Mouse (Mus musculus) brain, embryonic 18.5 days (tissue): ENCODE results near the gene Ifitm10.
"Not testable (repeated sequence)": the region's sequence is repeated elsewhere in the genome, so short reads cannot be mapped to it uniquely, and the experiment has no call there.

Experiments used
- DNase-seq: peaks from one replicate; pipeline ENCODE4 v3.0.0-alpha.2; 2012; ENCODE audit warnings: low read depth, low spot score

Gene Ifitm10

DNA sequence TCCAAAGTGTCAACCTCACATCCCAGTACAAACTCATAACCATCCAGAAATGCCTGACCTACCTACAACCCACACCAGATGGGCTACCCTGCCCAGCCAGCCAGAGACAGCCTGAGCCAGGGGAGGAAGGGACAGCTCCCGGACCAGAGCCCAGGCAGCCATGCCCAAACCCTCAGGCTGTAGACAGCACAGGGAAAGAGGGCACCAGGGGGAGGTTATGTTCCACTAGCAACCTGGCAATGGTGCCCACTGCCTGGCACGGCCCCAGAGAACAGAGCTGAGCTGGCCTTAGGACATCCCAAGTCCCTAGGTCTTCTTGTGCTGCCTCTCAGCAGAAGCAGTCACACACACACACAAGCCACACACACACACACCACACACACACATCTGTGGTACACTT, 4.7 kb downstream of the Ifitm10 start:
- no peak for DNase-seq

GRCm38 (mm10) chr7:142363107-142363506, 10.4 kb downstream of the Ifitm10 start:
- DNase-seq: no peak

DNA sequence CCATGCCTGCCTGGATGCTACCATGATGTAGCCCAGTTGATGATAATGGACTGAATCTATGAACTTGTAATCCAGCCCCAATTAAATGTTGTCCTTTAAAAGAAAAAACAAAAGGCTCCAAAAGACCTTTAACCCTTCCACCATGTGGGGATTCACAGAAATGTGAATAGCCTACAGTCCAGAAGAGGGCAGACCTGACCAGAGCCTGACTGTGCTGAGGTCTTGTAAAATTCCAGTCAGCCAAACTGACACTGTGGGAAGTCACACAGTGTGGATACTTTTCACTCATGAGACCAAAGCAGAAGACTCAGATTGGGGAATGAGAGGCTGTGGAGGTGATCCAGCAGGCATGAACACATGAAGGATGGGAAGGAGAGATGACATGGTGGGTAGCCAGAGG, 12.8 kb downstream of the Ifitm10 start:
- DNase-seq: no peak

DNA sequence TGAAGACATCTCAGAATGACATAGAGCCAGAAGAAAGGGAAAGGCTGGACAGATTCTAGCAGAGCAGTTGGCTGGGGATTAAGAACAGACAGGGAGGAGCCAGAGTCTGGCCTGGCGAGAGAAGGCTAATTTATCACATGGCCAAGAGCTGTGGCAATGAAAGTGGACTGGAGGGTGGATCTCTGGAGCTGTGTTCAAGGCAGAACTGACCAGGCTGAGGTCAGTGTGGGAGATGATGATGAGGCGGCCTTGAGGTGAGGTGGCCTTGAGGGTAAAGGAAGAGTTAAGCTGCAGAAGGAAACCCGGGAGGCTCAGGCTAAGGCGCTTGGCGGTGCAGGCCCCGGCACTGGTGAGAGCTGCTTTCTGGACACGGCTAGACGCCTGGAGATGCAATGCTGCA, 14.4 kb downstream of the Ifitm10 start:
- DNase-seq: no peak

DNA sequence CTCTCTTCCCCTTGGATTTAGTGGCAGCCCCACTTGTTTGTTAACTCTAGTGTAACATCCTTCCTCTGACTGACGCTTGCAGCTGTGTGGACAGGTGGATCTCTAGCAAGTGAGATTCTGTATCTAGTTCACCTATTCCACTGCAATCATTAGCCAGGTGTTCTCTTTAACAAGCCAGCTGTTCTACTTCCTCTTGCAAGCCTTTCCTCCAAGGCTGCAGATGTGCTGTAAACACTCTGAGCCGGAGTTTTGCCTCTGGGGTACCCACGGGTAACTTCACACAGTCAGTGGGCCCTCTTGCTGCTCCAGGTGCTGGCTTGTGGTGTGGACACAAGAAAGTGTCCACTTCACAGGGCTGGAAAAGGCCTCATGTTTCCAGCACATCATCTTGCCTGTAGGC, 16.0 kb downstream of the Ifitm10 start:
- DNase-seq: no peak

- no peak for DNase-seq
Observed at GRCm38 (mm10) chr7:142354661-142355233, 18.8 kb downstream of the Ifitm10 start.

DNA sequence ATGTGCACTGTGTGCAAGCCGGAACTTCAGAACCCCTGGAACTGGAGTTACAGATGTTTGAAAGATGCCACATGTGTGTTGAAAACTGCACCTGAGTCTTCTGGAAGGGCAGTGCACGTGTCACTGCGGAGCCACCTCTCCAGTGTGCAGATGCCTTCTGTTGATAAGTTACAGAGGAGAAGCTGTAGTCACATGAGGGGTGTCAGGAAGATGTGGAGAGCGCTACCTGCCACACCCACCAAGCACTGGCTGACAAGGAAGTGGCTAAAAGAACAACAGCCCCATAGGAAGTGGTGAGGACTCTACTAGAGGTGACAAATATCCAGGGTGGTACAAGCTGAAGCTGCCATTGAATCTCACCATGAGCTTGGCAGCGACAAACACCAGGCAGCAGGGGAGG, 19.7 kb downstream of the Ifitm10 start:
- DNase-seq: no peak

DNA sequence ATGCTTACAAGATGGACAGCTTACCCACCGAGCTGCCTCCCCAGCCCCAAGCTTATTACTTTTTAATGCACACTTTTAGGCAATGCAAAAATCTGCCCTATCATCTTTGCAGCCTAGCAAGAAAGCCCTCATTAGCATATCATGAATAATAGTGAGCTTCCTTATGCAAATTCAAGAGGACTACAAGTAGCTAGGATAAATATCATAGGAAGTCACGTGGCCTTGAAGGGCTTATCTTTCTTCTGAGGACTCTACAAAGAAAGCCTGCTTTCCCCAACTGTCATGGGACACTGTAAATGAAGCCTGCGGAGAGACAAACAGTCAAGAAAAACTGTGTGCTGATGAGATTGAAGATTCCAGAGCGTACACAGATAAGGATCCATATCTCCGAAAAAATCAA, 22.0 kb downstream of the Ifitm10 start:
- DNase-seq: no peak

DNA sequence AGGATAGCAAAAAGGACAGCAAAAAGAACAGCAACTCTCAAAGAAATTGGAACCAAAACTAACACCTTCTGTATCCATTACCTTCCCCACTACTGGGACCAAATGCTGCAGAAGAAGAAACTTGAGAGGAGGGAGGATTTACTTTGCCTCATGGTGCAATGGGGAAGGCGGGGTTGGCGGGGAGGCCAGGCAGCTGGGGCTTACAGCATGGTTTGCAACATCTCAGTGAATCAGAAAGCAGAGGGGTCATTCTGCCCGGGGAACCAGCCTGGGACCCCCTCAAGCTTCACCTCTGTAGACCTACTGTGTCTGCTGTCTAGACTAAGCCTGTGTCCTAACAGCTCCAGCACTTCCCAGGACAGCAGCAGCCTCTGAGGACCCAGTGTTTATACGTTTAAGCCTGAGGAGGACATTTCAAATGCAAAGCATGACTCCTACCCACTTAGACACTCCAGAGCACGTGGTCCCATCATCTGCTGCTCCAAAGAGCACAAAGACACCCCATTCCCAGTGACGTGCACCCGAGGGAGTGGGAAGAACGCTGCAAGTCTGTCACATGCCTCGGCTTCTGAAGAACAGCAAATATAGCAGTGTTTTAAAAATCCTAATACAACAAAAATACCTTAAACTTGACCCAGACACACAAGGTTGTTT, 24.1 kb downstream of the Ifitm10 start:
- DNase-seq: peak; percentile 39

GRCm38 (mm10) chr7:142347542-142347941, 26.0 kb downstream of the Ifitm10 start:
- no peak for DNase-seq

- DNase-seq: no peak
Observed at GRCm38 (mm10) chr7:142342247-142342640, 31.3 kb downstream of the Ifitm10 start.

DNA sequence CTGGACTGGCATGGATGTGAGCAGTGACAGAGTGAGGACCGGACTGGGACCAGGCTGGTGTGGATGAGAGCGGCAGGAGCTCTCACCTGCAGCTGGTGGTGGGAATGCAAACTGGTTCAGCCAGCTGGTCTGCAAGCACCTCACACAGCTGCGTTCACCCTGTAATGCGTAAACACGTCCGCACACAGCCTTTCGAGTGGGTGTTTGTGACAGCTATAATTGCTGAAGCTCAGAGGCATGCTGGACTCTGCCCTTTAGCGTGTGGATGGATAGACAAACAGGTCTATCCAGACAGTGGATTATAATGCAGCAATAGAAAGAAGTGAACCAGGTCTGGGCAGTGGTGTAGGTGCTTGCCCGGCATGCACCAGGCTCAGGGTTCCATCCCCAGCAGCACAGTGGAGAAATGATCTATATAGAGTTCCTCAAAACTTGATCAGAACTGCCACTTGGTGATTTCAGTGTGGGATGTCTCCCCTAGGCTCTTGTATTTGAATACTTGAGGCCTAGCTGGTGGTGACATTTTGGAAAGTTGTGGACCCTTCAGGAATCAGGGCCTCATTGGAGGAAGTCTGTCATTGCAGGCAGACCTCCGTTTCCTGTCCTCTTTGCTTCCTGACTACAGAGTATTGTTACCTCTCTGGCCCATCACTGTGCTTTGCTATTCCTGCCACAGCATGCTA, 31.8 kb downstream of the Ifitm10 start:
- no peak for DNase-seq

DNA sequence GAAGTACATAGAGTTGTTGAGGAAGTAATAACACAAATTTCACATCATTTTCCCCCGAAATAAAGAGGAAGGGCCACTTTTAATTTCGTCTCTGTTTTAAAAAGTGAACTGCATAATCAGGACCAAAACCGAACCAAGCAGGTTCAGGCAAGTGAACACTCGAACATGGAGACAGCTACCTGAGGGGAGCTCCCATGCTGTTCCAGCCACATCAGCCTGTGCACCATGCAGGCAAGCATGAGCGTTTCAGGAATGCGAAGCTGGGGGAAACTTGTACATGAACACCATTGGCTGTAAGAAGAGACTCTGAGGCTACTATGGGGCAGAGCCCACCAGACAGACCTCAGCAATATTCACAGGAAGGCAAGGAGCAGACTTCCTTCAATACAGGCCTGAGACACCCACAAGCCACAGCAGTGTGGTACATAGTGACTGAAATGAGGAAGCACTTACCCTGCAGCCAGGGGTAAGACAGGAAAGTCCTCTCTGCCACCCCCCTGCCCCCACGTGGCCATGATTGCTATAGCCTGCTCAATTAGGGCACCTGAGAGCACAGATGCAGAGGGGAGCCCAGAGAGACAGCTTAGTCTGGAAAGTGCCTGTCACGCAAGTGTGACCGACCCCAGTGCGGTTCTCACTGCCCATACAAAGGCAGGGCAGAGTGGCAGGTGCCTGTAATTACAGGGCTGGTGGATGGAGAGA, 33.1 kb downstream of the Ifitm10 start:
- DNase-seq: no peak

DNA sequence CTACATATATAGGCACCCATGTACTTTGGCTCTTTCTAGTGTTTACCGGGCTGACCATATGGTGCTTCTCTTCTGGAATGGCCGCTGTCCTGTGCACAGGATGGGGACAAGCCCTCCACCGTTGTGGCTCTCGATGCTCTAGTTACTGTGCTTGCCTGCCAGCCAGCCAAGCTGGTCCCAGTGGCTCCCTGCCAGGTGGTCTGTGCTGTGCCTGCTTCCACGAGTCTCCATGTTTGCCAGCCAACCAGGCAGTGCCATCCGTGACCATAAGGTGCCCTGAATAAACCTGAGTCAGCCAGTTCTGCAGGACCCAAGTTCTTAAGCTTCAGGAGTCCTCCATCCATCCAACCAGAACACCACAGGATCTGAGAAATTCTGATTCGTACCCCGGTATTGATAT, 38.4 kb downstream of the Ifitm10 start:
- DNase-seq: no peak

GRCm38 (mm10) chr7:142334246-142334645, 39.3 kb downstream of the Ifitm10 start:
- peak; percentile 54 for DNase-seq

- not testable (repeated sequence) for DNase-seq
Observed at GRCm38 (mm10) chr7:142332741-142333140, 40.8 kb downstream of the Ifitm10 start.

GRCm38 (mm10) chr7:142331281-142331680, 42.3 kb downstream of the Ifitm10 start:
- no peak for DNase-seq

GRCm38 (mm10) chr7:142330271-142330724, 43.3 kb downstream of the Ifitm10 start:
- no peak for DNase-seq

- DNase-seq: no peak
Observed at GRCm38 (mm10) chr7:142328507-142328906, 45.0 kb downstream of the Ifitm10 start.

DNA sequence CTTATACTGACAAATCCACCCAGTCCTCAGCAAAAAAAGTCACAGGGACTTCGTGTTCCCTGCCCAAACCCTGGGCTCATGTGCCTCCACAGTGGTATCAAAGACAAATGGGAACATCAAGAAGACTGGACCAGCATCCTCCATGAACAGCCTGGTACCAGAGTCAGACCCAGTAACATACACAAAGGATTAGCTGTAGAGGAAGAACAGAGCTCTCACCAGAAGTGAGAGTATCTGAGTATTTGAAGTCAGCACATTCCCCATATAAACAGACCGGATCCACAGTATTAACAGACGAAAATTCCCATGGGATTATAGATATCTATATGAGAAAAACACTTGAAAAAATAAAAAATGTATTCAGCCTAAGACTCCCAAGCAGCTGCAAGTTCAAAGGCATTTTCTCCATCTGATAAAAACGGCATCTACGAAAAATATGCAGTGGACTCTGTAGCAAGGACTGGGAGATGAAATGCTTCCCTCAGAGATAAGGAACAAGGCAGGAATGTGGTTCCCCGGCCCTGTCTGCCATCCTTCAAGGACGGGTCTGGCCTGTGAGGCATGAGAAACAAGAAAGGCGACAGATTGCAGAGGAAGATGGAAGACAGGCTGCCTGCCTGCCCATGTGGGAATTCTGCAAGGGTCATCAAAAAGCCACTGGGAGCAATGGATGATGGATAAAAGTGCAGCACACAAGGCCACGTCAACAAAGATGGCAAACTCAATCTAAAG, 46.7 kb downstream of the Ifitm10 start:
- no peak for DNase-seq

DNA sequence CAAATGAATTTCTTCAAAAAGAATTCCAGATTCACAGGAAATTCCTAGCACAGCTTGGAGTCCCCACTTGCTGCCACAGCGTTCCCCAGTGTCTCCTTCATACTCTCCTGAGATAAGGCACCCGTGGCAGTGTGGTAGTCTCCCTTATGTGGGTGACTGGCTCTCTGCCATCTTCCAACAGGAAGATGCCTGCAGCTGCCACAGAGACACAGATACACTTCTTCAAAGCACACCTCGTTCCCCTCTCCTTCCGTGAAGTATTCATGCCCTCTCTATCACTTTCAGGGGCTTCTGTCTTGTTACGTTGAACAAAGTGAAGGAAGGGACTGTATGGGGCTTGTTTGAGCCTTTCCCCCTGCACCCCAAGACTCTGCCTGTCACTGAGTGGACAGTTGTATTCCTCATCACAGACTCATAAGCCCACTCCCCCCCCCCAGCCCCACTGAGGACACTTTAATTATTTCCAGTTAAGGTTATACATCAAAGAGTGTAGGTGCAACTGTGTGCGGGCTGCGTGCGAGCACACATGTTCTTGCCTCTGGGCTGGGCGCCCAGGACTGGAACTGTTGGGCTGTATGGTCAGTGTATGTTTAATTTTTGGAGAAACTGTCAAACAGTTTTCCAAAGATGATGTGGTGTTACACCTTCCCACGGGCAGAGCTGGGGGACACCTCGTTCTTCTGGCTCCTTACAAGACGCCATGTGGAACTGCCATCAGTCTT, 50.0 kb downstream of the Ifitm10 start:
- DNase-seq: no peak
